Mouse (Mus musculus) mature B cell (primary cell): Measurements from ENCODE around the gene Lgals4.

Experiments used
- in situ Hi-C: fragments of 300-500 bp; cut with MboI; formaldehyde crosslinking; loops from 2 replicates; pipeline ENCODE4 v1.14.3; 2019

Gene Lgals4

DNA sequence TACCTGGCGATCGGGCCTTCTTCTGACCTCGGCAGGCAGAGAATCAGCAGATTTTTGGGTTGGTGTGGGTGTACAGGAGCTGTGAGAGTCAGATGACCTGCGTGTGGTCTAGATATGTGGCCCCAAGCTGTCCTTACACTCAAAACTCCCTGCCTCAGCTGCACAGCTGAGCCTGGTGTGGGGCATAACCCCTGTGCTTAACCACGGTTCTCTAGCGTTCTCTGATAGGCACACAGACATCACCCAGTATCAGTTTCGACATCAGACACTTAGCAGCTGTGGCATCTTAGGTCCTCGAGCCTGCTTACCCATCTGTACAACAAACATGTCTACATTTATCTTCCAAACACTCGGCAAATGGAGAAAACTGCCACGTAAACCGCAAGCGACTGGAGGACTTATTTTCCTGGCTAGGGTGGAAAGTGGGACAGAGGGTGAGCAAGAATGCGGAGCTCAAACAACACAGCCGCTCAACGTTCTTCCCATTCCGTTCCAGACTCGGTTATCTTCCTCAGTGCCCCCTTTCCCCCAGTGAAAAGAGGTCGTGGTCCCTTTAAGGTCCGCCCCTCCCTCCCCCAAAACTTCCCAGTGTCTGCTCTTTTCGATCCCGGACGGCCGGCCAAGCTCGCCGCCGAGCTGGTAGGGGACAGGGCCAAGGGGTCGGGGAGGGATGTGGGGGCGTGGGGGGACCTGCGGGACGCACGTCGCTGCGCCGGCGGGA, 25.3 kb upstream of the Lgals4 start, which contains the start of gene Hnrnpl:
Hnrnpl (plus strand) TSS at position 321 of the 721 bp plus-strand sequence.
- in situ Hi-C loops: no loop called here

DNA sequence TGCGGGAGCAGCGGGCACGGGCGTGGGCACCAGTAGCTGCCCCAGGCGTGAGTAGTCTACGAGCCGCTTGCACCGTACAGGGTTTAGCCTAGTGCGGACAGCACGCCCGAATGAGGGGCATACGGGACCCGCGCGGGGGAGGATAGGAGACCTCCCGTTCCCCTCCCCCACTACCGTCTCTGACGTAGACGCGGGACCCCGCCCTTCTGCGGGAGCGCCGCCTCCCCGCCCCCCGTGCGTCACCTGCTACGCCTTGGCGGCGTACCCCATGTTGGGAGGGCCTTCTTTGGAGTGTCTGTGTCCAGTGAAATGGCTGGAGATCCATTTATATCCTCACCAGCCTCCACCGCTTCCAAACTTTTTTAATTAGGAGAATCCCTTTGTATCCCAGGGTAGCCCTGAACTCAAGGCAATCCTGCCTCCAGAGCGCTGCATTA, 24.7 kb upstream of the Lgals4 start:
- in situ Hi-C loops: no loop called here

DNA sequence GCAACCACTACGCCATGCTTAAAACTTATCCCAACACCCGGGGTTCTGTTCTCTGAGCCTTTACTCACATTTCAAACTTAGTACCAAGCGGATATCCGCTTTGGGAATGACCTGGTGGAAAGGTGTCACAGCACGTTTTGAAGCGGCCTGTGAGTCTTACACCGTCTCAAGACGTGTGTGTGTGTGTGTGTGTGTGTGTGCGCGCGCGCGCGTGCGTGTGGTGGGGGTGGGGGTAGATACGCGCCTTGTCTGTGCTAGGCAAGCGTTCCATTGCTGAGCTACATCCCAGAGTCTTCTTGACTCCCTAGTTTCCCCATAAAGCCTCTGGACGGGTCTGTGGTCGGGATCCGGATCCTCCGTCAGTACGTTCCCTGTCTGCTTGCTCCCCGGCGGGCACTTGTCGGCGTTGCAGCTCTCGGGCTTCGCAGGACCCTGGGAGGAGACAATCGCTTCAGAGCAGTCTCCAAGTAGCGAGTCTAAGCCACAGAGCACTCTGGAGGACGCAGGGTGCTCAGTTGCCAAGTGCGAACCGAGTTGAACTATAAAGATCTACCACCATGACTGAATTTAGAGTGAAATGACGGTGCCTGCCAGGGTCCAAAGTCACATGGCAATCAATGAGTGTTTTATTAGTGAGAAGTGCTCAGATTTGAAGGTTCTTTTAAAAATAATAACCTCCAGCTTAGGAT, 24.1 kb upstream of the Lgals4 start:
- in situ Hi-C loops: no loop called here

DNA sequence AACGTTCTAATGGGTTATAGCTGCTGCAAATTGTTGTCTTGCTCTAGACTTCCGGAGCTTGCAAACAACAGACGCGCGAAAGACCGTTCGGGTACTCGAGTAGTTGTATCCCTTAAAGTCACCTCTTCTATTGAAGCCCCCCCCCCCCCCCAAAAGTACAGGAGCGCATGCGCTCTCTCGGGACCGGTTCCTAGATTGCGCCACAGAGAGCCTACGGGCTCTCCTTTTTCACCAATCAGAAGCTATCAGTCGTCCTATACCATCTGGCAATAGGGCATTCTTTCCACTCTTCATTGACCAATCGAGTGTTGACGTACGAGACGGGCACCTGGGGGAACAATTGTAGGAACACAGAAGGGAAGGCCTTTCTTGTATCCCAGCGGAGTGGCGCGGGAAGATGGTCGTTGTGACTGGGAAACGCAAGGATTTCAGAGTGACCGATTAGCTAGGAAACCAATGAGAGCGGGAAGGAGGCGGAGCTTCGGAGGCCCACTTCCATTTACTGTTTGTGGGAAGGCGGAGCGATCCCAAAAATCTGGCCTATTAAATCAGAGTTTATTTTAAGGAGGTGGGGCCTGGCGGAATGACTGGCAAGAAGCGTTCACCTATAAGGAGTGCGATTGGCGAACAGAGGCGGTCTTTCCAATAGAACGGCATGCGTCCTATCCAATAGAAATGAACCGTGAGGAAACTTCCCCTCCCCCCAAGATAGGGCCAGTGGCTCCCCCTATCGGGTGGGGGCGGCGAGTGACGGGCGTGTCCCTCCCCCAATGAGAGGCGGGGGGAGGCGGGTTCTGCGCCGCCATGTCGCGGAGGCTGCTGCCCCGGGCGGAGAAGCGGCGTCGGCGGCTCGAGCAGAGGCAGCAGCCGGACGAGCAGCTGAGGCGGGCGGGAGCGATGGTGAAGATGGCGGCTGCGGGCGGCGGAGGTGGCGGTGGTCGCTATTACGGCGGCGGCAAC, 23.3 kb upstream of the Lgals4 start:
- in situ Hi-C loops: no loop called here

DNA sequence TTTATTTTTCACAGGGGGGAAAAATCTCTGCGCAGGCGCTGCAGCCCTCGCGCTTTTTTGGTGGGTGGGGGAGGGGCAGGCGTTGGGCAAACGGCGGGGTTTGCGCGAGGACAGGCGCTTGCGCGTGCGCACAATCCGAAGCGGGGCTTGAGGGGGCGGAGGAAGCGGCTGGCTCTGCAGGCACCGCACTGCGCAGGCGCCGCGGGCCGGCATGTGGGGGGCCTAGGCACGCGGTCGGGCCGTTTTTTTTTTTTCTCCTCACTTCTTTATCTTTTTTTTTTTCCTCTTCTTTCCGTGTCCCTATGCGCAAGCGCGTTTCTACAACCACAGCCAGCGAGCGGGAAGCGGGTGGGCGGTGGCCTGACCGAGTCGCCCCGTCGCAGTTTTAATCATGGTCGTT, 22.4 kb upstream of the Lgals4 start:
- in situ Hi-C loops: no loop called here

DNA sequence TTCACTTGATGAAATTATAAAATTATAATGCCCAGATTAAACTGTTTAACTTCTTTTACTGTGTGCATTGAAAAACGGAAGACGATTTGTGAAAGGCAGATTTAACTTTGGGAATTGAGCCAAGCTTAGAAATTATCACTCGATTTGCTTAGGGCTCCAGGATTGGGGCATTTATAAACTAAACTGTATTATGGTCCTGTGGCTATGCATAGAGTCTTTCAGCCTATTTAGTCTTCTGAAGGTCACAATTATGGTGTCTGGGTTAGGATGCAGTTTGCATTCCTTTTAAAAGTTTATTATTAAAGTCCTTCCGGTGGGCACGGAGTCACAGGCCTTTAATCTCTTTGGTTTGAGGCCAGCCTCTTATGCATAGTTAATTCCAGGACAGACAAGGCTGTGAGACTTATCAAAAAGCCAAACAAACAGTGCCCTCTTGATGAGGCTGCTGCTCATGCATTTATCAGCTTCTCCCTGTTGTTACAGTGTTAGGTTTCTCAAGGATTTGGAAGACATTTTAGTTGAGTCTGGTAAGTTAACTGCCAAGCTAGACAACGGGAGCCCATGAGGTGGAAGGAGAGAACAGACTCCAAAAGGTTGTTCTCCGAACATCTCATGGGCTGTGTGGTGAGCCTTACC, 21.9 kb upstream of the Lgals4 start:
- in situ Hi-C loops: no loop called here

DNA sequence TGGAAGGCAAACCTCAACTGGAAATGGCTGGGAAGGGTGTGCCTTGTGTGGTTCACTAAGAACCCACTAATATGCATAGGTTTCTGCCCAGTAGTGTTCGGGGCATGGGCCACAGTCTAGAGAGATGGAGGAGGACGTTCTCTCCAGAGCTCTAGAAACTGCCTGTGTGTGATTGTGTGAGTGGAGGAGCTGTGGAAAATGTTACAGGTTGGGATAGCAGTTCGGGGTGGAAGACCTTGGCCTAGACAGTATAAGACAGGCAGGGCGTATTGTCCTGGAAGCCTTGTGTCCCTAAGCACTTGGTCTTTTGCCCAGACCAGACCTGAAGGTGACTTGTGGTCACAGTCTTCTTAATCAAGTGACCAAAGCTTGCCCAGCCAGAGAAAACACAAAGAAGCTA, 21.2 kb upstream of the Lgals4 start:
- in situ Hi-C loops: no loop called here

DNA sequence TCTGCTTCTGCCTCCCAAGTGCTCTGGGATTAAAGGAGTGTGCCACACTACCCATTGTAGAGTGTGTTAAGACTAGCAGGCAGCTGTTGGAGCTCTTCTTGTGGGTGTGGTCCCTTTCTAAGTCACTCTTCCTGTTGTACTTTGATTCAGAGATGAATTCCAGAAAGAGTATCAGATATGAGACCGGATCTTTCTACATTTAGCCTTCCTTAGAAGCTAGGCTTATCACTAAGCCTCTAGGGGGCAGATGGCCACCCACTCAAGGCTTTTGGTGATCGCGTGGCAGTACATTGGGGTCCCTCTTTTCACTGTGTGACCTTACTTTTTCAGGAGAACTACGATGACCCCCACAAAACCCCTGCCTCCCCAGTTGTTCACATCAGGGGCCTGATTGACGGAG, 20.7 kb upstream of the Lgals4 start:
- in situ Hi-C loops: no loop called here

DNA sequence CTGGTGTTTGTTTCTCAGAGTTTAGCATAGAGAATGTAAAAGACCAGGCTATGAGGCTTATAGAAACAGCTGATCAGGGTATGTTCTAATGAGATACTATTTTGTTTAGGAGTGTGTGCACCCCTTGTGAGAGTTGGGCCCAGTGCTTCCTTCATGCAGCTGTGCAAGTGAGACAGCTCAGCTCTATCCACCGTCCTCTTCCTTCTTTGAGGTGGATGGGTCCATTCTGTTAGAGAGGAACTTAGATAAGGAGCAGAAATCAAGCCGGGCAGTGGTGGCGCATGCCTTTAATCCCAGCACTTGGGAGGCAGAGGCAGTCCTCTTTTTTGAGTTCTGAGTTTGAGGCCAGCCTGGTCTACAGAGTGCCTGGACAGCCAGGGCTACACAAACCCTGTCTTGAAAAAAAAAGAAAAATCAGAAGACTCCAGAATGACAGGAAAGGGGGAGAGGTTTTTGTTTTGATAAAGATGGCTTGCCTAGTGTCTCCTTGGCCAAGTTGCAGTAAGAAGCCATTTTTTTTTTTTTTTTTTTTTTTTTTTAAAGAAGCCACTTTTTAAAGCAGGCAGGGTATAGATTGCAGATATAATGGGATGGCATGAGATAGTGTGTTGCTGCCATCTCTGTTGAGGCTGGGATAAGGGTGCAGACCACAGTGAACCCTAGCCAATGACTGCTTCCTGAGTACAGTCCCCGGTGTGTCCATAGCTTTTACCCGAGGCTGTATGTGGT, 19.2 kb upstream of the Lgals4 start:
- in situ Hi-C loops: no loop called here

DNA sequence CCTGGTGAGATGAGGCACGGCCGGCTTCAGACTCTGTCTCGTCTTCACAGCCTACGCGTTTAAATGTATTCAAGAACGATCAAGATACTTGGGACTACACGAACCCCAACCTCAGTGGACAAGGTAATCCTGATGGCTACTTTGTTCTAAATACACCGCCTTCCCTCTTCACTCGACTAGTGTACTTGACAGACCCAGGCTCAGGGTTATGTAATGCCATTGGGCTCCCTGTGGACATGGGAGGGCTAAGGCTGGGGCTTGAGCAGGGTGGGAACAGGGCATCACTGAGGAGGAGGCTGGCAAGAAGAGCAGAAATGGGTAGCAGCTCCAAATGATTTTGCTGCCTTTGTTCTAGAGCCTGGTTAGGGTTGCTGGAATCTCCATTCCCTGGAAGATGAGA, 18.4 kb upstream of the Lgals4 start:
- in situ Hi-C loops: no loop called here

DNA sequence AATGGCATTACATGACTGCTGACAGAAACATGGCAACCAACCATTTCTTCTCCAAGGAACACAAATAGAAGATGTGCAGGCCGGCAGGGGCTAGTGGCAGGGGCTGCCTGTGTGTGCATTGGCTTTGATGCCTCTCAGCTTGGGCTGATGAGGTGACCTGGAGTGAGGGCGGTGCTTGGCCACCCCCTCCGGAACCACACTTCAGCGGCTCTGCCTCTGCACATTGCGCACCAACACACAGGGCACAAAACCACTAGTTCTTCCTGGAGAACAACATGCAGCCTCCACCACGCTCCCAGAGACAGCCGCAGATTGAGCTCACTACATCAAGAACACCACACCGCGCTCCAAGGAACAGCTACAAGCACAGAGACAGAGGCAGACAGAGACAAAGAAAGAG, 17.5 kb upstream of the Lgals4 start:
- in situ Hi-C loops: no loop called here

DNA sequence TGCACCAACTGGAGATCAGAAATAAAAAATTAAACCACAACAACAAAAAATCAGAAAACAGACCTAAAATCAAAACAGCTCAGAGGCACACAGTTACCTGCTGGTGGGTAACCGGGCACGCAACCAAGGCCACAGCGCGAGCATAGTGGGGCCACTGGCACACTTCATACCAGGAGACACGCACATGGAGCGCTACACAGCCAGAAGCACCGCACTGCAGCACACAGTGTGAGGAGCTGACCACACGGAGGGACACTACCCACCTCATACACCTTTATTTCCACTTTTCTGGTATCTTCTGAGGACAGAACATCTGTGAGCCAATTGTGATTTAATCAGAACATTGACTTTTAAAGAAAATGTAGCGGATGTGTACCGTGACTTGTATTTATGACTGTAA, 16.7 kb upstream of the Lgals4 start:
- in situ Hi-C loops: no loop called here

DNA sequence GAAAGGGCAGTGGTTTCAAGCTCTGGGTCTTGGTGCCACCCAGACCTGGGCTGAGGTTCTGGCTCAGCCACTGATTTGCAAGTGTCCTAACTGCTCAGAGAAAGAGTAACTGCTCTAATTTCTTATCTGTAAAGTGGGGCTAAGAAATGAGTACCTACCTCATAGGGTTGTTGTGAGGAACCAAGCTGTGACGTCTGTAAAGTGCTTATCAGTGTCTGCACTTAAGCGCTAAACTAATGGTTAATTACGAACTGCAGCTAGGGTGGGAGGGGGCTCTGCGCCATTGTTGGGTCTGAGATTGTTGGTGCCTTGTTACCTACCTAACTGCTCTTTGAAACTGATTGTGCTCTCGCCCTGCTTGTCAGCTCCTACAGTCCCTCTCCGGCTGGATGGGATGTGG, 16.1 kb upstream of the Lgals4 start:
- in situ Hi-C loops: no loop called here

DNA sequence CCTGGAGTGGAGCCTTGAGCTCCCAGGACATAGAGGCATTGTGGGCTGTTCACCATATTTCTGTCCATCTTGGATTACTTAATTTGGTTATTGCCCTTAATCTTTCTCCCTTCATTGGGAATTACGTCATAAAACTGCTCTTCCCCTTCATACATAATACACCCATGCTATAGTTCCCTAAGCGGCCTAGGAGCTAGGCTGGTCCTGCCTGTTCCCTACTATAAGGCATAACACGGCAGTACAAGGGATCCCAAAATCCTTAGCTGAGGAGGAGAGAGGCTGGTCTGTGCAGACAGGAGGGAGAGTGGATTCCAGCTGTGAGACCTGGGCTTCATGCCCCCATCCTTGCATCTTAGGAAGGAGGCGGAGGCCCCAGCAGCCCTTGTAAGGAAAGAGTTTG, 15.7 kb upstream of the Lgals4 start:
- in situ Hi-C loops: no loop called here

DNA sequence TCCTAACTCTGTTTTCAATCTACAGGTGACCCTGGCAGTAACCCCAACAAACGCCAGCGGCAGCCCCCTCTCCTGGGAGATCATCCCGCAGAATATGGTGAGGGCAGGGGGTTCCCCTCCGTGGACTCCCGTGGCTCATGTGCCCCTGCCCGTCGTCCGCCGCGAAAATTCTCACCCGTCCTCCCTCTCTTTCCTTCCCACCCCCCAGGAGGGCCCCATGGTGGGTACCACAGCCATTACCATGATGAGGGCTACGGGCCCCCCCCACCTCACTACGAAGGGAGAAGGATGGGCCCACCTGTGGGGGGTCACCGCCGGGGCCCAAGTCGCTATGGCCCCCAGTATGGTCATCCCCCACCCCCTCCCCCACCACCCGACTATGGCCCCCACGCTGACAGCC, 15.2 kb upstream of the Lgals4 start:
- in situ Hi-C loops: no loop called here

DNA sequence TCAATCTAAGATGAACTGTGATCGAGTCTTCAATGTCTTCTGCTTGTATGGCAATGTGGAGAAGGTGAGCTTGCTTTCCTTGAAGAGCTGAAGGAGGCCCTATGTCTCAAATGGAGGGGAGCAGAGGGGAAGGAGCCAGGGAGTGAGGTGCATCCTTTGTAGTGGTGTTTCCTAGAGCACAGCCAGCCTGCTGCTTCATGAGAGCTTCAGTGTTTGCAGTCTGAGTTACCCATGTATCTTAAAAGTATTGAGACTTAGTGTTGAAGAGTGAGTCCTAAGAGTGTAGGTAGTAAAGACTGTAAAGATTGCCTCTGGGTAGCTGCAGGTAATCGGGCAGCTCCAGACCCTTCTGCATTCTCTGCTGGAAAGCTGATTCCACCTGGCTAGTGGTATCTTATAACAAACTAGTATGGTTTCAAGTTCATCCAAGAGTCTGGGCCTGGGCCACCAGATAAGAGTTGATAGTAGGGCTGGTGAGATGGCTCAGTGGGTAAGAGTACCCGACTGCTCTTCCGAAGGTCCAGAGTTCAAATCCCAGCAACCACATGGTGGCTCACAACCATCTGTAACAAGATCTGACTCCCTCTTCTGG, 14.7 kb upstream of the Lgals4 start:
- in situ Hi-C loops: no loop called here

DNA sequence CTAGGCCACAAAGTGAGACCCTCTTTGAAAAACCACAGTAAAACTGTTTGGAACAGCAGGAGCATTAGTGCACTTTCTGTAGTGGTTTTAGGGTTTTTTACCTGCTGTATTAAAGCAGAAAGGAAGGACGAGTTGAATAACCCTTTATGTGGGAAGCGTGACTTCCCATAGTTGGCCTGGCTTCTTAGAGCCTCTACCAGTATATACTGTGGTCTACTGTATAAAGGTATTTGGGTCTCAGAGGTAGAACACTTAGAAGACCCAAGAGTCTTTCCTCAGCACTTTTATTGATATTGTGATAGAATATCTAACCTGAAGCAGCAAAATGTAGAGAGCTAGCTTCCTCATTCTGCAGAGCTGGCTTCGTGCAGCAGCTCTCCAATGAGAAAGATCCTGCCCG, 14.1 kb upstream of the Lgals4 start:
- in situ Hi-C loops: no loop called here

DNA sequence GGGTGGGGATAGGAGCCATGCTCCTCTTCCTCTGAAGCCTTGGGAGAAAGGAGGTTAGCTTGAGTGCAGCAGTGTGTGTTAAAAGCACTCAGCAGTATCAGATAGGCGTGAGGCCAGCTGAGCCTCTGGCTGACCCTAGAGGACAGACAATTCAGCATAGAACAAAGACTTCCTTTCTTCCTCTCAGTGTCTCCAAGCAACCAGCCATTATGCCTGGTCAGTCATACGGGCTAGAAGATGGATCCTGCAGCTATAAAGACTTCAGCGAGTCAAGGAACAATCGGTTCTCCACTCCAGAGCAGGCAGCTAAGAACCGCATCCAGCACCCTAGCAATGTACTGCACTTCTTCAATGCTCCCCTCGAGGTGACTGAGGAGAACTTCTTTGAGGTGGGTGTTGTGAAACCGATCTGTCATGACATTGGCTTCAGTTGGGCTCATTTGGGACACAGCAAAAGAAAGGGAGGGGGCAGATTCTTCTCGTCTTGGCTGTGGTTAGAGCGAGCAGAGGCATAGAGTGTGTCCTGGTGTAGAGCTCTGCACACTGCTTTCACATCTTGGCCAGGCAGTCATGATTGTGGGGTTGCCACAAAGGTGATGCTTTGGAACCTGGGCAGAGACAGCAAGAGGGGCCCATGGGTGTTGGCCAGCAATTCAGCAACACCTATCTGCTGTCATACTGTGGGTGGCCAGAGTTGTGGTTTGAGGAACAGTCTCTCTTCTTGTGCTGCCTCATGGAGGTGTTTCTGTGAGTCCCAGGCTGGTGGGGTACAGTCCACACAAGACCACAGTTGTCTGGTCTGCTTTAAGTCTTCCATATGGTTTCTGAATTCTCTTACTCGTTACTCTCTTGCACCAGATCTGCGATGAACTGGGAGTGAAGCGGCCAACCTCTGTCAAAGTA, 13.0 kb upstream of the Lgals4 start:
- in situ Hi-C loops: no loop called here

DNA sequence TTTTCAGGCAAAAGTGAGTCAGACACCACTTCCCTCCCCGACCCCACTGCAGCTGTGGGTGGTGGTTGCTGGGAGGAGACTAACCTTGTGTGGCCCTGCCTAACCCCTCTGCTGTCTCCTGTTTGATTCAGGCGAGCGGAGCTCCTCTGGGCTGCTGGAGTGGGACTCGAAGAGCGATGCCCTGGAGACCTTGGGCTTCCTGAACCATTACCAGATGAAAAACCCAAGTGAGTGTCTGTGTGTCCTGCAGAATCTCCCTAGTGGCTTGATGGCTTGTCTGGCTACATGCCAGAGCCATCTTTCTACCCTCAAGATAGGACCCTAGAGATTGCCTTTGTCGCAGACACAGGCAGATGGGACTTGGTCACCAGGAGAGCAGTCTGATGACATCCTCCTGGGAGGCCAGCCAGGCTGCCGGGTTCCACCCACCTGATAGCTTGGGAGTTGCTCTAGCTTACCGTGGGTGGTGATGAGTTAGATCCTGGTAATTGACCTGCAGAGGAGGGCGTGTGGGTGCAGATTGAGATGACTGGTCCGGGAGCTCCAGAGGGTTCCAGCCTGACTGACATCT, 12.3 kb upstream of the Lgals4 start:
- in situ Hi-C loops: no loop called here

DNA sequence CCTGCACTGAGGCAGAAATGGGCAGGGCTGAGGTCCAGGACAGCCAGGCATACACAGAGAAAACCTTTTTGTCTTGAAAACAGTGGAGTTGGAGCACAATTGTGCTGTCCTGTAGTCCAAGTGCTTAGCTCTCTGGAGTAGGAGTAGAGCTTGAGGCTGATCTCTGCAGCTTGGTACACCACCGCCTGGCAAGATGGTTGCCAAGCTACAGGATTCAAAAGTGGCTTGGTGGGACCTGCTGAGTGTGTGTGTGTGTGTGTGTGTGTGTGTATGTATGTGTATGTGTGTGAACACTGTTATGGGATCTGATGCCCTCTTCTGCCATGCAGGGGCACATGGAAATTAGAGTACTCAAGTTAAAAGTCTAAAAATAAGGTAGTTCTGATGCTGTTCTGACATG, 11.1 kb upstream of the Lgals4 start:
- in situ Hi-C loops: no loop called here
